Mouse (Mus musculus) forebrain, embryonic 10.5 days (tissue): ENCODE measurements around the gene Ahnak2. TPM values are rescaled to one million over a fixed set of nuclear protein-coding genes. Genes with fewer than 3 reads are reported as not detected.
A peak's percentile ranks its signal among the peaks of the same experiment; 100 is the strongest.

Source experiments
- DNase-seq: peaks from one replicate; pipeline ENCODE4 v3.0.0-alpha.2; 2017; ENCODE audit warnings: low spot score; ENCODE audit errors: extremely low spot score
- H3K27ac ChIP-seq: fragments of 300-500 bp; sonication (generic); 2 replicates; pipeline ENCODE4 v1.5.1; 2016; ENCODE audit warnings: mild to moderate bottlenecking
- H3K27me3 ChIP-seq: fragments of 300-500 bp; sonication (generic); 2 replicates; pipeline ENCODE4 v1.6.1; 2016; ENCODE audit warnings: mild to moderate bottlenecking; ENCODE audit not compliant: poor library complexity, severe bottlenecking
- H3K36me3 ChIP-seq: fragments of 300-500 bp; sonication (generic); replicated peaks from 2 replicates; pipeline ENCODE4 v1.6.1; 2016; ENCODE audit warnings: mild to moderate bottlenecking, moderate library complexity
- H3K4me1 ChIP-seq: fragments of 300-500 bp; sonication (generic); 2 replicates; pipeline ENCODE4 v1.6.1; 2016
- H3K4me3 ChIP-seq: fragments of 300-500 bp; sonication (generic); 2 replicates; pipeline ENCODE4 v1.5.1; 2016; ENCODE audit warnings: mild to moderate bottlenecking, moderate library complexity
- H3K9me3 ChIP-seq: fragments of 300-500 bp; sonication (generic); 2 replicates; pipeline ENCODE4 v1.6.1; 2016; ENCODE audit warnings: mild to moderate bottlenecking, moderate library complexity
- WGBS: fragments of 180-500 bp; shearing (Covaris S2); methylation state at CpG from one replicate; pipeline ENCODE4 v1.1.7; 2016; 5-methylcytosine and 5-hydroxymethylcytosine counted together
- polyA plus RNA-seq: library from polyadenylated mRNA; unstranded; fragments of >200 nt; fragmentation: Nextera tagmentation; extraction: Ambion mirVana; gene quantifications from 2 replicates; pipeline ENCODE4 v1.2.1, GENCODE M21; 2016

Ahnak2 gene
- polyA plus RNA-seq, 1 experiment from 2014 or later: 0.11 TPM

GRCm38 (mm10) chr12:112798716-112799115 is 3.7 kb downstream of the Ahnak2 start:
- DNase-seq: no peak
- Histone ChIP-seq H3K36me3 (no peaks in the 10 kb centered on the region), H3K9me3 (no peaks in the 10 kb centered on the region), H3K4me1 (peaks cover 49% of the 10 kb centered on the region), H3K27ac (no peak overlapping the region), H3K4me3 (no peak overlapping the region), H3K27me3 (peaks cover 84% of the 10 kb centered on the region)
- WGBS: 68% methylated on average over 5 of the region's 5 CpGs

- H3K4me1 ChIP-seq: peaks cover 50% of the 10 kb centered on the region
- no peak overlapping the region for H3K4me3 ChIP-seq
- H3K36me3 ChIP-seq: no peaks in the 10 kb centered on the region
- DNase-seq: no peak
- WGBS: 55% methylated on average over 5 of the region's 5 CpGs
- peaks cover 79% of the 10 kb centered on the region for H3K27me3 ChIP-seq
- no peak overlapping the region for H3K27ac ChIP-seq
- H3K9me3 ChIP-seq: no peaks in the 10 kb centered on the region
Measured at GRCm38 (mm10) chr12:112798332-112798681, 4.2 kb downstream of the Ahnak2 start.

- peaks cover 45% of the 10 kb centered on the region for H3K4me1 ChIP-seq
- H3K36me3 ChIP-seq: no peaks in the 10 kb centered on the region
- H3K27ac ChIP-seq: no peak overlapping the region
- WGBS: 69% methylated on average over 15 of the region's 15 CpGs
- H3K4me3 ChIP-seq: no peak overlapping the region
- no peaks in the 10 kb centered on the region for H3K9me3 ChIP-seq
- DNase-seq: no peak
- H3K27me3 ChIP-seq: peaks cover 74% of the 10 kb centered on the region
Measured at GRCm38 (mm10) chr12:112797672-112798331, 4.7 kb downstream of the Ahnak2 start.

DNA sequence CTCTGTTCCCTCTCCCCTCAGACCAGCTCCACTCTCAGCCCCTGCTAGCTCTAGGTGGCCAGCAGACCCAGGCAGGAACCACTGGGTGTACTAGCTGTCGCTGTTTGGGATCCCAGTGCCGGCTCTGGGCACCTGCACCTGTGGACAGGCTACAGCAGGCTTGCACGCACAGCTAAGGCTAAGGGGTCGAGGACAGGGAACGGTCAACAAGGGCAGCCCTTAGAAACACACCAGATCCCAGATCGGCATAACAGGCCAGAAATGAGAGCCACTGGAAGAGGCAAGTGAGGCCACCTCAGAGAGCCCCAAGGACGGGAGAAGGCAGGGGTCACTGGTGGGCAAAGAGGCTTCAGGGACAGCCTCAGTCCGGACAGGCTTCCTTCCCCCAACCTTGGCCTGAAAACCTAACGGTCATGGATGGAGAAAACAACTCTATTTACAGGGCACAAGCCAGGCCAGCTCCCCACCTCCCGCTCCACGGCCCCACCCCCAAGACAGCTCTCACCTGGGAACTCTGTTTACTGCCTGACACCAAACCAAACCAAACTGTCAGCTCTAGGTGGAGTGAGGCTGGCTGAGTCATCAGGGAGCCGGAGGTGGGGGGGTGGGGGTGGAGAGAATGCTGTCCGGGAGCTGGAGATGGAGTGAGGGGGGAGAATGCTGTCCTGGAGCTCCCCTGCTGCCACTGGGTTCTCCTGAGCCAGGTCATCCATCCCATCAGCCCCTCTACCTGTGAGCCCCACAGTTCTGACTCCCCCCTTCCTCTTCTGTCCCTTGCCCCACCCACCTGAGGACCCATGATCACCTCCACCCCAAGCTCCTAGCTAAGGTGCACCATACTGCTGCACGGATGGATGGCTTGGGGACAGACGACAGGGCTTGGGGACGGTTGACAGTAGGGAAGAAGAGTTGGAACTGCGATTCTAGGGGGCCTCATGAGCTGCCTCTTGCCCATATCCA is 5.6 kb downstream of the Ahnak2 start:
- no peak overlapping the region for H3K27ac ChIP-seq
- WGBS: 58% methylated on average over 17 of the region's 17 CpGs
- H3K4me1 ChIP-seq: peaks cover 36% of the 10 kb centered on the region
- H3K4me3 ChIP-seq: no peak overlapping the region
- H3K27me3 ChIP-seq: peaks cover 65% of the 10 kb centered on the region
- no peaks in the 10 kb centered on the region for H3K36me3 ChIP-seq
- DNase-seq: no peak
- H3K9me3 ChIP-seq: no peaks in the 10 kb centered on the region

DNA sequence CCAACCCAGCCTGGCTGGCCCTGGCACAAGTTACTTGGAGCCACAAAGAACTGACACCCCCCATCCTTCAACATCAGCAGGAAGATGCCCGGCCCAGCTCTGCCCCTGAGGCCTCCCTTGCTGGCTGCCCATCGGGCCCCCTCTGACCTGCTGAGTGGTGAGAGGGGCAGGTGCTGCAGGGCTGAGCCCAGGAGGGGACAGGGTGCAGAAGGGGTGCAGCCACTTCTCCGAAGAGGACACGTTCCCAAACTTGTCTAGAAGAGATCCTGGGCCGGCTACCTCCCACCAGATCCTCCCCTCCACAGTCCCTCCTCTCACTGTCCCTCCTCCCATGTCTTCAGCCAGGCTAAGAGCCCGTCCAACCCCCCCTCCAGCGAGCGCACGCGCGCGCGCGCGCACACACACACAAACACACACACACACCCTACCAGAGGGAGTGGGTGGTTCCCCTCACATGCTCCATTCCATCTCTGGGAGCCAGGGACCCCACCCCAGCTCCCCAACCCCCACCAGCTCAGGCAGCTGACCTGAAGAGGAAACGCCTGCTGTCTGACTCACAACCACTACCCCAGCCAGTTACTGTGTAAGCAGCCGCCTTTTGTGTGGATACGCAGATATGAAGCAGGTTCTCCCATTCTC is 6.9 kb downstream of the Ahnak2 start:
- Histone ChIP-seq H3K4me3 (no peak overlapping the region), H3K27ac (no peak overlapping the region), H3K4me1 (peaks cover 31% of the 10 kb centered on the region), H3K9me3 (no peaks in the 10 kb centered on the region), H3K36me3 (no peaks in the 10 kb centered on the region), H3K27me3 (peaks cover 52% of the 10 kb centered on the region)
- no peak for DNase-seq
- 63% methylated on average over 18 of the region's 18 CpGs for WGBS

- Histone ChIP-seq H3K27me3 (peaks cover 46% of the 10 kb centered on the region), H3K4me1 (peaks cover 31% of the 10 kb centered on the region), H3K4me3 (no peak overlapping the region), H3K9me3 (no peaks in the 10 kb centered on the region), H3K36me3 (no peaks in the 10 kb centered on the region), H3K27ac (no peak overlapping the region)
- WGBS: 87% methylated on average over 5 of the region's 5 CpGs
- no peak for DNase-seq
Measured at GRCm38 (mm10) chr12:112794998-112795397, 7.5 kb downstream of the Ahnak2 start.

GRCm38 (mm10) chr12:112794356-112794816 is 8.1 kb downstream of the Ahnak2 start:
- Histone ChIP-seq H3K36me3 (no peaks in the 10 kb centered on the region), H3K4me1 (peaks cover 31% of the 10 kb centered on the region), H3K27ac (peak overlapping the region; percentile 56; the same call in 1 of the 2 replicates), H3K27me3 (peaks cover 40% of the 10 kb centered on the region), H3K4me3 (no peak overlapping the region), H3K9me3 (no peaks in the 10 kb centered on the region)
- 31% methylated on average over 7 of the region's 7 CpGs for WGBS
- DNase-seq: no peak

DNA sequence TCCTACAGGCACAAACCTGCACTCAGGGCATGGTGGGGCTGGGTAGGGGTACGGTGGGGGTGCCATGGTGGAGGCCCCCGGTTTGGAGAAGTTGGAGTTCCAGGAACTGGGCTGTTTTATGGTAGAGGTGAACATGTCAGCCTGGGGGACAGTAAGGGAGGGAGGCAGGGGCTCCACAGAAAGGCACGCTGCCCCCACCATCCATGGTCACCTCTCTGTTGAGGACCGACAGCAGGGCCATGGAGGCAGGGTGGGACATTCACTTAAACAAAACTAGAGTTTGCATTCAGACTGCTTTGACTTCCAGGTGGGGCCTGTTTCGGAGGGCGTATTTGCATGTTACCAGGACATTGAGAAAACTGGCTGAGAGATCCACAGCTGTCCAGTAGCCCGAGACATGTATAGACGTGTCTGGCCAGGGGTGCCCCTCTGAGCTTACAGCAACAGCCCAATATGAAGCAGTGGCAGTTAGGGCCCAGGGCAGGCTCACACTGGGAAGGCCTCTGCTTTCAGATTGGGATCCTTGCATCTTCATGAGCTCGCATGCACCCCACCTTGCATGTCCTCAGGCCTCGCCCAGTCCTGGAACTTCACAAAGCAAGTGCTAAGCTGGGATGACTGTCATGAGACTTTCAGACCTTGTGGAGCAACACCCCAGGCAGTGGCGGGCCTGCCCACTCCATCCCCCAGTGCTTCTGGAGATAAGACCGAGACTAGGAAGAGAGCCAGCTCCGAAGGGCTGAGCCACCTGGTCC is 8.7 kb downstream of the Ahnak2 start:
- Histone ChIP-seq H3K36me3 (no peaks in the 10 kb centered on the region), H3K27ac (peak overlapping the region; percentile 56; the same call in 1 of the 2 replicates), H3K4me1 (peaks cover 31% of the 10 kb centered on the region), H3K27me3 (peaks cover 34% of the 10 kb centered on the region), H3K4me3 (no peak overlapping the region), H3K9me3 (no peaks in the 10 kb centered on the region)
- WGBS: 78% methylated on average over 13 of the region's 13 CpGs
- DNase-seq: no peak

DNA sequence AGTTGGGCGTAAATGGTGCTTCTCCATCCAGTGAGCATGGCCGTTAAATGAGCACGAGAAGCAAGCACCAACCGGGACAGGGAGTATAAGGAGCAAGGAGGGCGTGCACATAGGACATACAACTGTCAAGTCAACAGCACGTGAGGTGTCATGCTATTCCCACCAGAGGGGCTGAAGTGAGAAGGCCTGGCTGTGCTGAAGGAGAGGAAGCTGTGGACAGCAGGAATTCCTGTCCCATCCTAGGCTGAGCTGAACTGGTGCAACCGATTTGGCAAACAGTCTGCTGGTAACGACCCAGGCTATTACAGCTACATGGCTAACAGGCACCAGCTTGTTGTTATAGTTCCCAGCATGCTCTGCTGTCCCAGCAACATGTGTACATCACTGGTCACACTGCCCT is 11.4 kb downstream of the Ahnak2 start:
- no peak for DNase-seq
- no peaks in the 10 kb centered on the region for H3K9me3 ChIP-seq
- WGBS: 85% methylated on average over 8 of the region's 8 CpGs
- H3K27ac ChIP-seq: no peak overlapping the region
- H3K27me3 ChIP-seq: peaks cover 13% of the 10 kb centered on the region
- peaks cover 31% of the 10 kb centered on the region for H3K4me1 ChIP-seq
- H3K4me3 ChIP-seq: no peak overlapping the region
- no peaks in the 10 kb centered on the region for H3K36me3 ChIP-seq

- WGBS: 93% methylated on average over 10 of the region's 10 CpGs
- Histone ChIP-seq H3K27ac (no peak overlapping the region), H3K4me3 (no peak overlapping the region), H3K36me3 (no peaks in the 10 kb centered on the region), H3K4me1 (no peaks in the 10 kb centered on the region), H3K9me3 (peaks cover 19% of the 10 kb centered on the region), H3K27me3 (no peaks in the 10 kb centered on the region)
- no peak for DNase-seq
Measured at GRCm38 (mm10) chr12:112774481-112774880, 28.0 kb downstream of the Ahnak2 start.

DNA sequence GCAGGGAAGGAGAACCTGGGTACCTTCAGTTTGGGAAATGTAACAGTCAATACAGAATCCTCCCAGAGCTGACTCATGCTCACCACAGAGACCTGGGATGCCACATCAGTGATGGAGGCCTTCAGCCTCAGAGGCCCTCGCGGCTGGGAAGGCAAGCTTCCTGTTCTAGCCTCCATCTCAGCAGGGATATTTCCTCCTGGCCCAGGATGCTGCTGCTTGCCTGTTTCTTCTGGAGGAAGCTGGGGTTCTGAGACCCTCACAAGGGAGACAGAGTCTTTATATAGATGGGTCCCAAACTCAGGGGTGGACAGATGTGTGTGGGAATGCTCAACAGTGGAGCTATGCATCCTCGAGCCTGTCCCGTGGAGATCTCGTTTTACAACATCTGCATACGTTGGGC is 28.4 kb downstream of the Ahnak2 start:
- no peaks in the 10 kb centered on the region for H3K27me3 ChIP-seq
- peaks cover 19% of the 10 kb centered on the region for H3K9me3 ChIP-seq
- H3K27ac ChIP-seq: no peak overlapping the region
- no peaks in the 10 kb centered on the region for H3K36me3 ChIP-seq
- no peaks in the 10 kb centered on the region for H3K4me1 ChIP-seq
- 92% methylated on average over 6 of the region's 6 CpGs for WGBS
- no peak for DNase-seq
- H3K4me3 ChIP-seq: no peak overlapping the region

GRCm38 (mm10) chr12:112773366-112773765 is 29.1 kb downstream of the Ahnak2 start:
- DNase-seq: no peak
- 54% methylated on average over 9 of the region's 9 CpGs for WGBS
- Histone ChIP-seq H3K4me1 (no peaks in the 10 kb centered on the region), H3K27me3 (no peaks in the 10 kb centered on the region), H3K4me3 (no peak overlapping the region), H3K27ac (no peak overlapping the region), H3K36me3 (no peaks in the 10 kb centered on the region), H3K9me3 (peaks cover 17% of the 10 kb centered on the region)
